Mouse (Mus musculus) CD4-positive, CD25-positive, alpha-beta regulatory T cell, adult 2 months (primary cell): ENCODE measurements around the gene Hcfc1.
A peak's percentile ranks its signal among the peaks of the same experiment; 100 is the strongest.

Experiments used
- DNase-seq: peaks from one replicate; pipeline ENCODE4 v3.0.0-alpha.2; 2012; ENCODE audit warnings: low read depth, low spot score

Gene Hcfc1

DNA sequence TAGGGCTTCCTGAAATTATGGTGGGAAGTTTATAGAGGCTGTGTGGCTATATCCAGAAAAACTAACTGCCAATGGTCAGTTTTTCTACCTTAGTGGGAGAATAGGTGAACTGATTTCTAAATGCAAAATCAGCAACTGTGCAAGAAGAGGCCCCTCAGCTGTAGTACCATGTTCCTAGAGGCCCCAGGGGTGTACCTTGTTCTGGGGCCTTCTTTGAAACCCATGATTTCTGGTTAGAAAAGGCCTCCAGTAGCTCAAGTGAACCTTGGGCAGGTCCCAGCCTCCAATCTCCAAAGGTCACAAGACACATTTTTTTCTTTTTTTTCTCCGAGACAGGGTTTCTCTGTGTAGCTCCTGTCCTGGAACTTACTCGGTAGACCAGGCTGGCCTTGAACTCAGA is 23.9 kb downstream of the Hcfc1 start:
- DNase-seq, result no peak

GRCm38 (mm10) chrX:73941860-73942259 is 24.3 kb downstream of the Hcfc1 start:
- DNase-seq, result no peak

DNA sequence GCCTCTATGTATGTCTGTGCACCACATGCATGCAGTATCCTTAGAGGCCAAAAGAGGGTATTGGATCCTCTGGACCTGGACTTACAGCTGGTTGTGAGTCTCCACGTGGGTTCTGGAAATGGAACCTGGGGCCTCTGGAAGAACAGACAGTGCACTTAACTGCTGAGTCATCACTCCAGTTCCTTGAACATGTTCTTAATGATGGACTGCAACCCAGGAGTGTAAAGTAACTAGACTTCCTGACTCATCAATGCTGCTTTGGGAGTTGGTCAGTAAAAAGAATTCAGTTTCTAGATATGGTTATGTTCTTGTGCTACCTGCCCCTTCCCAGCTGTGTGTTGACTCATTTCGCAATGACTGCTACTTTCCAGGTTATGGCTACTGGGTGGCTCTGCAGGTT is 34.3 kb downstream of the Hcfc1 start:
- no peak for DNase-seq

- DNase-seq, result peak; percentile 69
Measured at GRCm38 (mm10) chrX:73930402-73931062, 35.6 kb downstream of the Hcfc1 start, which contains the start of gene Renbp. Gene Renbp, minus strand, starts transcription at chrX:73930850.

- peak; percentile 32 for DNase-seq
Measured at GRCm38 (mm10) chrX:73922550-73922882, 43.6 kb downstream of the Hcfc1 start.

GRCm38 (mm10) chrX:73921823-73922549 is 44.2 kb downstream of the Hcfc1 start, which contains the start of the genes Arhgap4 and Naa10:
Gene Arhgap4, minus strand, starts transcription at chrX:73921870.
Gene Naa10, minus strand, starts transcription at chrX:73921944.
- DNase-seq, result peak; percentile 88

GRCm38 (mm10) chrX:73921285-73921822 is 44.8 kb downstream of the Hcfc1 start:
- no peak for DNase-seq

DNA sequence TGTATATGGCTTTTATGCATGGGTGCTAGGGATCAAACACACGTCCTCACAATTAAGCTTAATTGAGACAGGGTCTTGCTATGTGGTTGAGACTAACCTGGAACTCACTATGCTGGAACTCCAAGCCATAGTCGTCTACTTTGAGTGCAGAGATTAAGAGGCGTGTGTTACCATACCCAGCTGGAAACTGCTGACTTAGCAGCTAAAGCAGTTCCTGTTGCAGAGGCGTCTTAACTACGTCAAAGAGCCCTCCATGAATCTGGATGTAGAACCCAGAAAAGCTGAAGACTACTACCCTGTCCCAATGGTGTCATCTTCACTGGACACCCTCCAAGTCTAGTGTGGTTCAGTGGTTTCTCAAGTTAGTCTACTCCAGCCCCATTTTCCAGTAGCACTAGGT is 47.5 kb downstream of the Hcfc1 start:
- peak; percentile 50 for DNase-seq

GRCm38 (mm10) chrX:73916945-73917344 is 49.2 kb downstream of the Hcfc1 start:
- no peak for DNase-seq

GRCm38 (mm10) chrX:73914827-73915703 is 51.1 kb downstream of the Hcfc1 start:
- DNase-seq, result peak; percentile 96

- DNase-seq, result peak; percentile 72
Measured at GRCm38 (mm10) chrX:73911588-73911987, 54.6 kb downstream of the Hcfc1 start.

DNA sequence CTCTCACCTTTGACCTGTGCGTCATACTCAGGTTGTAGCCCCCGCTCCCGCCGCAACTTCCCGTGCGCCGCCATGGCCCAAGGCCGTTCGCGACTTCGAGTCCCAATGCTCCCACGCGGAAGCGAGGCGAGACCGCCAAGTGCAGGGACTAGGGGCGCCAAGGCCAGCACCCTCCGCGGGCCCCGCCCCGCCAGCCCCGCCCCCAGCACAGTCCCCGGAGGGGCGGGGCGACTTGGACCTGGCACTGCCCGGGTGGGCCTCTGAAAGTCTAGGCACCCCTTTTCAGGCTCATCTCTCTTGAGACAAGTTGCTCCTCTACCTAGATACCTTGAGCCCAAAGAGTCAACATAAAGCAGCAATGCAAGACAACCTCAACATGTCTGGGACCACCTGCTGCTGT is 55.0 kb downstream of the Hcfc1 start:
- peak; percentile 70 for DNase-seq

DNA sequence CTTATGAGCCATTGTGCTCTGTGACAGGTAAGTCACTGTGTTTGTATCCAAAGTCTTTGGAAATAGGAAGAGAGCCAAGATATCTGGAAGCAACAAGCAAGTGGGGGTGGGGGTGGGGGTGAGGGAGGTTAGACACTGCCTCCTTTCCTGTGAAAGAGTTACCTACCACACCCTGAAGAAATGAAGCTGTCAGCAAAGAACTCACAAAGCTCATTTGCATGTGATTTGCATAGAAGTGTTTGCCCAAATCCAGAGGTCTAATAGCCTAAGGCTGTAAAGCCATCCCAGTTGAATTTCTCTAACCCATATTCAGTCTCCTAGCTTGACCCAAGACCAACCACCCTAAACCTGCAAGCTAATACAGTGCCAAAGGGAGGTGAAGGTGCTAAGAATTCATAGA is 55.7 kb downstream of the Hcfc1 start:
- DNase-seq, result peak; percentile 37

DNA sequence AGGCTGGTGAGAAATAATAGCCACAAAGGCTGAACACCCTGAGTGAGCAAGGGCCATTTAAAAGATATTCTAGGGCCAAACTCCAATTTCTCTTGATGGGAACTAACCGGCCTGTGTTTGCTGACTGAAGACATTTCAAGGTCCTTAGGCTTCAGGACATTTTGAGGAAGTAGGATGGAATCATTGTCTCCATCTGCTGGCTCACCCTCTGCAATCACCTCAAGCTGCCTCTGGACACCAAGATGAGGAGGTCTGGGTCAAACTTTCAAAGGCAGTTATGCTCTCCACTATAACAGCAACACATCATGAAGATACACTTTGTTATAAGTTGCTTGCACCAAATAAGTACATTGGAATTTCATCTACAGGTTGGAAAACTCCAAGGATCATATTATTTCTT is 56.1 kb downstream of the Hcfc1 start:
- no peak for DNase-seq

DNA sequence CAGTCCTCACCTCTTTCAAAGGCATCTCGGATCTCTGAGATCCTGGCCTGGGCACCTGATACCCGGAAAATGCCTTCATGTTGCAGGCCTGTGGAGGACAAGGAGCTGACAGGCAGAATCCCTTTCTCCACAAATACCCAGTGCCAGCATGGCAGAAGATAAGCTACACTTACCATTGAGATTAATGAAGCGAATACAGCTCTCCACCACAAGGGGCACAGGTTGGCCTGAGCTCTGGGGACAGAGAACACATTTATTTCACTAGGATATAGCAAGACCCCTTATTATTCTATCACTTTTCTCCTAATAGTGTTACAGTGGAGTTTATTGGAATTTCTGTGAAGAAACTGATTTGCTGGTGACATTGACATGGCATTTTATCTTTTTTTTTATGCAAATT is 68.2 kb downstream of the Hcfc1 start:
- DNase-seq, result no peak

DNA sequence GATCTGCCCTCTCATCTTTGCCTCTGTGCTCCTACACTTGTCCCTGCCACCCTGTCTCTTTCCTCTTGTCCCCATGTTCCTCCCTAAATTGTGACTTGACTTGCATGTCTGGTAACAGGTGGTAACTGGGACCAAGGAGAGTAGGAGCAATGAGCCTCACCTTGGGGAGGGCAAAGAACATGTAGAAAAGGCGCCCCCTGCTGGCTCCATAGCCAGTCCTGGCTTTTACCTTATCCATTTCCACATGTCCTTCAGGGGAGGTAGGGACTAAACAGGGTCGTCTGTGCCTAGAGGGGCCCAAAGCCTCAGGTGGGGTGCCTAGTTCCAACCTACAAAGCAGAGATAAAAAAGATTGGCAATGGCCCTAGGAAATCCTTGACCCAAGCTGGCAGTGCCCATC is 70.4 kb downstream of the Hcfc1 start, which contains the start of gene L1cam:
L1cam (minus strand) TSS at position 387 of the 400 bp plus-strand sequence.
- peak; percentile 65 for DNase-seq

GRCm38 (mm10) chrX:73892833-73893232 is 73.3 kb downstream of the Hcfc1 start:
- DNase-seq, result no peak
